Mouse (Mus musculus) embryonic fibroblast, embryonic 13.5 days (primary cell): ENCODE measurements around the gene Fst.

Experiments used
- CTCF ChIP-seq: IDR thresholded peaks from 2 replicates; pipeline ENCODE4 v1.5.1; 2011; ENCODE audit warnings: mild to moderate bottlenecking, control low read depth, low read length, moderate library complexity, borderline replicate concordance; ENCODE audit not compliant: insufficient read depth
- POLR2A ChIP-seq: IDR thresholded peaks from 2 replicates; pipeline ENCODE4 v1.6.1; 2011; ENCODE audit warnings: low read depth, mild to moderate bottlenecking, control low read depth, low read length, moderate library complexity

- TF ChIP-seq CTCF (no peak), POLR2A (no peak)
Observed at GRCm38 (mm10) chr13:114406424-114406823, 52.3 kb downstream of the Fst start.
